Mouse (Mus musculus) R1 (cell line): ENCODE measurements around the gene Zfp120.
"Not testable (repeated sequence)": the region's sequence is repeated elsewhere in the genome, so short reads cannot be mapped to it uniquely, and the experiment has no call there.

Experiments
- DNase-seq: peaks from one replicate; pipeline ENCODE4 v3.0.0-alpha.2; 2018; ENCODE audit warnings: low read depth, low spot score

The Zfp120 gene

DNA sequence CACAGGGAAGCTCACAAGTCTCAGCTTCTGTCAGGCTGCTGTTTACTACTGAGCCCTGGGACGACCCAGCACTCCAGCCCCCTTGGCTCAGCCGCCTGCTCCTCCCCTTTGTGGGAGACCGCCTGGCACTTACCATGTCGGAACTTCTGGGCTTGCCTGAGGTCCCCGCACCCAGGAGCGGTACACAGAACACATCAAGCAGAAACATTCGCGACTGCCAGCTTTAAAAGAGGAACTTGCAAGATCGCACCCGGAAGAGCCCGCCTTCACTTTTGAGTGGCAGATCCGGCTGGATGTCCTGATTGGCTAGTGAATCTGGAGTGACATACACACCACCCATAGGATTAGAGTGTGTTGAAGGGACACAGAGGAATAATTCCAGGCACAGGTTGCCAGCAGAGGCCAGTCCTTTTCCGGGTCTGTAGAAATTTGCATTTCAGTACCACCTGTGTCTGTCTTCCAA, at the start of gene Zfp120:
Gene Zfp120 (minus strand): TSS at position 274 of the 463 bp plus-strand sequence.
- DNase-seq: peak; percentile 97

GRCm38 (mm10) chr2:150181570-150181999, 45.1 kb upstream of the Zfp120 start, which contains the start of gene Gm14139:
TSS of gene Gm14139 (plus strand) at chr2:150181755.
- DNase-seq: peak; percentile 96

- DNase-seq: not testable (repeated sequence)
Measured at GRCm38 (mm10) chr2:150181046-150181445, 44.5 kb upstream of the Zfp120 start.

GRCm38 (mm10) chr2:150179579-150179978, 43.1 kb upstream of the Zfp120 start, which contains the start of gene Gm10770:
TSS of gene Gm10770 (minus strand) at chr2:150179679.
- DNase-seq: not testable (repeated sequence)

DNA sequence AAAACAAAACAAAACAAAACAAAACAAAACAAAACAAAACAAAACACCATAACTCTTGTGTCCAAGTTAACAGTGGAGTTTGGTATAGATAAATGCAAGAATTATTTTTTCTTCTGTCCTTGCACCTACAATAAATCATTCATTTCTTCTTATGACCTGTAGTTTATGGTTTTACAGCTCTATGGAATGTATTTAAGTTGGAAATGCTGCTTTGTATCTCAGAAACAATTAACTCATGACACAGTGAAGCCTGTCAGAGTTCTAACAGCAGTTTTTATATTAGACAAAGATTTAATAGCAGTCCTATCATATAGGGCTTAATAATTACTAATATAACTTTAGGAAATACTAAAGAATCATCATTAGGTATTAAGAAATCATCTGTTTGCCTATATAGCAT, 37.3 kb upstream of the Zfp120 start:
- DNase-seq: no peak

DNA sequence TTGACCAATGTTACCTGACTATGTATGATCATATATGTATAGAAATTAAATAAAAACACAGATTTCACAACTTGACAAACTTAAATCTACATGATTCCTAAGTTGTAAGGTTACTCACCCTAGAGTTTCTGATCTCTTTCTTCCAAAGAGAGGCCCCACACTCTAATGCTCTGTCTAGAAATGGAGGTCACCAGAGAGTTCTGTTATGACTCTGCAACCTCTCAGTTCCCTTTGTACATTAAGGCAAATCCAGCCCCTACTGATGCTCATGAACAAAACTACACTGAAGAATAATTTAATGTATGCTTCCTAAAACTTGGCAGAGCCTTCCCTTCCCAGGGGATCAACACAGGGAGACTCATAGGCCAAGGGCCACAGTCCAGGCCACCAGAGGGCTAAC, 30.2 kb upstream of the Zfp120 start:
- no peak for DNase-seq

DNA sequence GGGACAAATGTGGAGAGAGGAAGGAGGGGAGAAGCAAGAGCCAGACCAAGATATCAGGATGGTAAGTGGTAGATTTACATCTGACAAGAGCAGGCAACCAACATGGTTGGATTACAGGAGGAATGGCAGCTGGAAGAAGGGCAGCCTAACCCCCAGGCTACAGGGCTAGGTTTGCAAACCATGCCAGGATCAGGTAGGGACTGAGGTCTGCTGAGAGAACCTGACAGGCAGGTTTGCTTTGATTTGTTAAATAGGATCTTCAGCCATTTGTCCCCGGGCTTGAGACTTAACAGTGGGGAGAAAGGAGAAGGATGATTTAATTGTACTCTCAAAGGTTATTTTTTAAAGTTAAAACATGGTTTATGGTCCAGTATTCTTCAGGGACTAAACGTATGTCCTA, 3.7 kb downstream of the Zfp120 start:
- no peak for DNase-seq

- not testable (repeated sequence) for DNase-seq
Measured at GRCm38 (mm10) chr2:150132002-150132401, 4.5 kb downstream of the Zfp120 start.

- DNase-seq: no peak
Measured at GRCm38 (mm10) chr2:150111247-150111912, 25.1 kb downstream of the Zfp120 start.

GRCm38 (mm10) chr2:150099618-150100017, 36.9 kb downstream of the Zfp120 start:
- peak; percentile 36 for DNase-seq
